In genomic region chr2:92141073-92141472, GRCm38 (mm10) we compare ENCODE assay signal across 10 mouse cellular contexts. TPM values are rescaled to one million over a fixed set of nuclear protein-coding genes. Genes with fewer than 3 reads are reported as not detected.
A peak's percentile ranks its signal among the peaks of the same experiment; 100 is the strongest.
DNase-seq lines count a peak whose midpoint lies in the region; ATAC-seq and TF ChIP-seq lines count a peak whose summit lies in the region.
"Had no signal": no experiment of that assay in that cellular context is flagged by ENCODE, and none has a peak within 500 bp of the region (broad histone marks: within the 10 kb centered on the region; RNA-seq: fewer than 3 reads in every experiment).

No protein-coding gene starts in this region.

- peak; percentile 56 for DNase-seq in kidney, postnatal 0 days (ENCODE audit: low spot score)
- DNase-seq in kidney, adult 9 months, result no peak
- peak; percentile 64 for DNase-seq in forebrain, embryonic 11.5 days (ENCODE audit: low spot score)
- peak; percentile 61 for DNase-seq in limb, embryonic 10.5 days (ENCODE audit: low spot score)
- no peak for DNase-seq in gastrocnemius, adult 18-20 months (ENCODE audit: low spot score)
- DNase-seq in adrenal gland, postnatal 14 days, result no peak
- DNase-seq in thymus, adult 18-20 months, result no peak
- DNase-seq: cerebellum, postnatal 10 days; lung, postnatal 14 days had no signal

- no peaks in the 10 kb centered on the region for H3K9me3 ChIP-seq in kidney, postnatal 0 days (replicated peaks; ENCODE audit: low read length)
- H3K9me3 ChIP-seq in forebrain, embryonic 11.5 days (ENCODE audit: control insufficient read depth, low read length), result no peaks in the 10 kb centered on the region
- no peaks in the 10 kb centered on the region for H3K9me3 ChIP-seq in limb, embryonic 10.5 days (replicated peaks)
- H3K9me3 ChIP-seq in neural tube, embryonic 15.5 days (replicated peaks), result no peaks in the 10 kb centered on the region

- peak; percentile 35; the same call in 1 of the 2 replicates for TF ChIP-seq CTCF in kidney, postnatal 0 days (IDR thresholded peaks at IDR 0.05; ENCODE audit: low read depth)

- H3K4me3 ChIP-seq in kidney, postnatal 0 days (replicated peaks; ENCODE audit: low read depth, low read length), result peak overlapping the region; percentile 26
- no peak overlapping the region for H3K4me3 ChIP-seq in forebrain, embryonic 11.5 days (ENCODE audit: low read depth, low read length)
- H3K4me3 ChIP-seq in limb, embryonic 10.5 days, result peak overlapping the region; percentile 35
- H3K4me3 ChIP-seq in neural tube, embryonic 15.5 days (replicated peaks), result 0 out of 2 replicates have a peak overlapping the region, but pooled peaks have one; percentile 3

- no peaks in the 10 kb centered on the region for H3K4me1 ChIP-seq in kidney, postnatal 0 days (replicated peaks; ENCODE audit: insufficient read depth, low read length)
- H3K4me1 ChIP-seq in forebrain, embryonic 11.5 days (replicated peaks; ENCODE audit: control insufficient read depth, insufficient read depth, low read length), result peaks cover 7% of the 10 kb centered on the region; the same call in 1 of the 2 replicates
- H3K4me1 ChIP-seq in limb, embryonic 10.5 days, result peaks cover 19% of the 10 kb centered on the region
- peaks cover 11% of the 10 kb centered on the region for H3K4me1 ChIP-seq in neural tube, embryonic 15.5 days

- WGBS in kidney, postnatal 0 days, result 4% methylated on average over 11 of the region's 11 CpGs
- 14% methylated on average over 11 of the region's 11 CpGs for WGBS in forebrain, embryonic 11.5 days
- WGBS in limb, embryonic 10.5 days, result 7% methylated on average over 11 of the region's 11 CpGs
- WGBS in neural tube, embryonic 15.5 days, result 17% methylated on average over 11 of the region's 11 CpGs

- peak overlapping the region; percentile 75 for H3K4me2 ChIP-seq in kidney, postnatal 0 days (ENCODE audit: low read length)
- H3K4me2 ChIP-seq in forebrain, embryonic 11.5 days (ENCODE audit: low read depth, low read length, severe bottlenecking), result peak overlapping the region; percentile 44; the same call in 1 of the 2 replicates
- peak overlapping the region; percentile 47 for H3K4me2 ChIP-seq in neural tube, embryonic 15.5 days

- no peak for ATAC-seq in kidney, postnatal 0 days (replicated peaks; ENCODE audit: low FRiP score, low read depth)
- ATAC-seq in forebrain, embryonic 11.5 days (replicated peaks; ENCODE audit: low FRiP score), result no peak; the same call in 1 of the 2 replicates
- ATAC-seq in neural tube, embryonic 15.5 days (ENCODE audit: low FRiP score), result no peak

- 0 out of 2 replicates have a peak overlapping the region, but pooled peaks have one; percentile 18 for H3K9ac ChIP-seq in kidney, postnatal 0 days (ENCODE audit: low read depth, low read length)
- peak overlapping the region; percentile 27 for H3K9ac ChIP-seq in forebrain, embryonic 11.5 days (ENCODE audit: low read length)
- no peak overlapping the region for H3K9ac ChIP-seq in neural tube, embryonic 15.5 days (replicated peaks)

- H3K27me3 ChIP-seq in kidney, postnatal 0 days (ENCODE audit: insufficient read depth, low read length), result no peaks in the 10 kb centered on the region
- no peaks in the 10 kb centered on the region for H3K27me3 ChIP-seq in forebrain, embryonic 11.5 days (ENCODE audit: control insufficient read depth, insufficient read depth, low read length)
- no peaks in the 10 kb centered on the region for H3K27me3 ChIP-seq in limb, embryonic 10.5 days (ENCODE audit: low read depth, poor library complexity, severe bottlenecking)
- no peaks in the 10 kb centered on the region for H3K27me3 ChIP-seq in neural tube, embryonic 15.5 days (replicated peaks)

- H3K27ac ChIP-seq in kidney, postnatal 0 days, result no peak overlapping the region
- no peak overlapping the region for H3K27ac ChIP-seq in forebrain, embryonic 11.5 days (ENCODE audit: low read depth, low read length)
- peak overlapping the region; percentile 65; the same call in 1 of the 2 replicates for H3K27ac ChIP-seq in limb, embryonic 10.5 days
- no peak overlapping the region for H3K27ac ChIP-seq in neural tube, embryonic 15.5 days (replicated peaks)

- no peaks in the 10 kb centered on the region for H3K36me3 ChIP-seq in kidney, postnatal 0 days (ENCODE audit: insufficient read depth, low read length)
- H3K36me3 ChIP-seq in forebrain, embryonic 11.5 days (ENCODE audit: control insufficient read depth, insufficient read depth, low read length), result no peaks in the 10 kb centered on the region
- no peaks in the 10 kb centered on the region for H3K36me3 ChIP-seq in limb, embryonic 10.5 days
- H3K36me3 ChIP-seq in neural tube, embryonic 15.5 days, result no peaks in the 10 kb centered on the region

RNA-seq across cellular contexts. Expression of gene Phf21a, which starts 48.2 kb away (rescaled TPM):
- polyA plus RNA-seq in kidney, postnatal 0 days (2015; fragmentation: Nextera tagmentation; extraction: Ambion mirVana), result 18.6 and 19.4 TPM in 2 replicates
- 37.6 and 40.2 TPM in 2 replicates for polyA plus RNA-seq in forebrain, embryonic 11.5 days (2014; fragmentation: Nextera tagmentation; extraction: Ambion mirVana)
- polyA plus RNA-seq in limb, embryonic 10.5 days (2016; fragmentation: Nextera tagmentation; extraction: Ambion mirVana), result 34.7 and 40.2 TPM in 2 replicates
- 27.8 and 35.4 TPM in 2 replicates for polyA plus RNA-seq in neural tube, embryonic 15.5 days (2015; fragmentation: Nextera tagmentation; extraction: Ambion mirVana)
- total RNA-seq in gastrocnemius, adult 18-20 months (2021), result 10 to 100 TPM; 21.5 to 25.4 TPM
- total RNA-seq in adrenal gland, postnatal 14 days (2021), result 68.1 and 82.3 TPM in 2 replicates

Comparison
In these comparisons a context has a peak if more than half of its experiments do, and no peak if none do; other contexts are left out.
1. DNase-seq: peak in kidney, postnatal 0 days (single experiment), forebrain, embryonic 11.5 days (single experiment) and limb, embryonic 10.5 days (single experiment); none in kidney, adult 9 months (single experiment), gastrocnemius, adult 18-20 months (single experiment), adrenal gland, postnatal 14 days (single experiment) and thymus, adult 18-20 months (0 of 2).
2. Peak in every context shown above with its lines, with median percentiles within 50 percentile points of each other: H3K4me2 ChIP-seq.